Mouse (Mus musculus) intestine, embryonic 16.5 days (tissue): ENCODE data around the gene E130114P18Rik. TPM values are rescaled to one million over a fixed set of nuclear protein-coding genes. Genes with fewer than 3 reads are reported as not detected.
A peak's percentile ranks its signal among the peaks of the same experiment; 100 is the strongest.

Source experiments
- ATAC-seq: fragments of 200-750 bp; cut with Nextera tagmentation; 2 replicates; pipeline ENCODE4 v1.8.0; 2017; ENCODE audit warnings: moderate TSS enrichment, moderate library complexity
- H3K27ac ChIP-seq: fragments of 300-500 bp; sonication (generic); 2 replicates; pipeline ENCODE4 v1.5.1; 2014; ENCODE audit warnings: mild to moderate bottlenecking, low read length
- H3K27me3 ChIP-seq: fragments of 300-500 bp; sonication (generic); replicated peaks from 2 replicates; pipeline ENCODE4 v1.6.1; 2014; ENCODE audit warnings: low read length, control low read depth, mixed read lengths; ENCODE audit not compliant: control insufficient read depth, insufficient read depth
- H3K36me3 ChIP-seq: fragments of 300-500 bp; sonication (generic); 2 replicates; pipeline ENCODE4 v1.6.1; 2014; ENCODE audit warnings: low read length, control low read depth; ENCODE audit not compliant: control insufficient read depth, insufficient read depth
- H3K4me1 ChIP-seq: fragments of 300-500 bp; sonication (generic); 2 replicates; pipeline ENCODE4 v1.6.1; 2014; ENCODE audit warnings: low read length, control low read depth, mixed read lengths; ENCODE audit not compliant: control insufficient read depth, insufficient read depth
- H3K4me2 ChIP-seq: fragments of 300-500 bp; sonication (generic); 2 replicates; pipeline ENCODE4 v1.6.1; 2014; ENCODE audit warnings: low read depth, low read length, control low read depth
- H3K4me3 ChIP-seq: fragments of 300-500 bp; sonication (generic); 2 replicates; pipeline ENCODE4 v1.5.1; 2014; ENCODE audit warnings: mild to moderate bottlenecking, low read length
- H3K9ac ChIP-seq: fragments of 300-500 bp; sonication (generic); 2 replicates; pipeline ENCODE4 v1.6.1; 2014; ENCODE audit warnings: low read depth, low read length
- H3K9me3 ChIP-seq: fragments of 300-500 bp; sonication (generic); 2 replicates; pipeline ENCODE4 v1.6.1; 2016; ENCODE audit warnings: low read length, control low read depth; ENCODE audit not compliant: control insufficient read depth
- WGBS: fragments of 180-500 bp; shearing (Covaris S2); extraction: QIAGEN DNeasy Blood & Tissue Kit; methylation state at CpG from one replicate; pipeline ENCODE4 v1.1.7; 2014; 5-methylcytosine and 5-hydroxymethylcytosine counted together
- polyA plus RNA-seq: library from polyadenylated mRNA; unstranded; fragments of >200 nt; fragmentation: Nextera tagmentation; extraction: Ambion mirVana; gene quantifications from 2 replicates; pipeline ENCODE4 v1.2.1, GENCODE M21; 2015

E130114P18Rik gene
- polyA plus RNA-seq, 1 experiment from 2014 or later, result 2.6 TPM

DNA sequence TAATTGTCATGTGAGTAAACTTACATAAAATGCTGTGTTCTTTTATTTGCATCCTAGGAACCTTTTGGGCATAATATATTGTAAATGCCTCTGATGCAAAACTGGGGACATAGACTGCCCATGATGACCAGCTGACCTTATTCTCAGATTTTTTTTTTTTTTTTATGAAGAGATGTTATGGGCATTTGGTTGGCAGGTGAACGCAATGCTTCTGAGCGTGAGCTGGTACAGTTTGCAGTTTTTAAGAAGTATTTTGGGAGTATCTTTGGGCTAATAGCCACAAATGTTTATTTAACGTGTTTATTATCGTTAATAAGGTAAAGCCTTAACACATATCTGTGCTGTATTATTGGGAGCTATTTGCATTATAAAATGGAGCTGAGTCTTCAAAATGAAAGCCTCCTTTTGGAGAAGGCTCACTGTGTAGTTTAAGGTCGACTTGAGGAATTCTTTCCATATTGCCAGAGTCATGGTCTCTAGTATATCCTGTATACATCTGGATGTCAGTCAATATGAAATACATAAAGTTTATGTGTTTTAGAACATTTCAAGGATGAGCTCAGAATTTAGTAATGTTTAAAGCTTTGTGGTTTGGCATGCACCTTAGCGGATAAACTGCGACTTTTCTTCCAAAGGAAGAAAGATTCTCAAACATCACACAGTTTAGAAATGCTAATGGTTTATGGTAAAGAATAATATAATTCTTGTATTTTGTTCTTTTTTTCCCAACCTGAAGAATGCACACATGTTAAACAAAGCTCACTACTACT, 3.0 kb upstream of the E130114P18Rik start:
- H3K36me3 ChIP-seq, result 0 out of 2 replicates have a peak, but pooled peaks cover 8% of the 10 kb centered on the region
- no peak overlapping the region for H3K4me3 ChIP-seq
- no peak for ATAC-seq
- no peak overlapping the region for H3K27ac ChIP-seq
- WGBS, result 70% methylated on average over 7 of the region's 7 CpGs
- H3K9me3 ChIP-seq, result no peaks in the 10 kb centered on the region
- no peaks in the 10 kb centered on the region for H3K27me3 ChIP-seq
- no peak overlapping the region for H3K4me2 ChIP-seq
- H3K4me1 ChIP-seq, result 0 out of 2 replicates have a peak, but pooled peaks cover 9% of the 10 kb centered on the region
- H3K9ac ChIP-seq, result no peak overlapping the region

DNA sequence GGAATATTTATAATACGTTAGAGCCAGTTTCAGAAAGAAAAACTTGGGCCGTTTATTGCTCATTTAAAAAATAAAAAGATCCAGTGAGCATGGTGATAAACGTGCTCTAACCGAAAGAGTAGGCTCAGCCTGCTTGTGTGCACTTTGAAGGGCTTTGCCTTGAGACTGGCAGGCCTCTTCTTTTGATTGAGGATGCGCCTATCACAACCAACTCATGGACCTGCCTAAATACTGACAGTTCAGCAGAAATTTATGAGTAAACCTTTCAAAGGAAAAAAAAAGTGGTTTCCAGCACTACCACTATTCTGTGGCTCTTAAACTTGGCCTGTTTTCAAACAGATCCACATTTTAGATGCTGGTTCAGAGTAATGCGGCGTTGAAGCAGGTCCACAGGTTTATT, 2.1 kb upstream of the E130114P18Rik start:
- Histone ChIP-seq H3K4me1 (0 out of 2 replicates have a peak, but pooled peaks cover 11% of the 10 kb centered on the region), H3K36me3 (0 out of 2 replicates have a peak, but pooled peaks cover 4% of the 10 kb centered on the region), H3K27ac (no peak overlapping the region), H3K4me2 (peak overlapping the region; percentile 88), H3K4me3 (peak overlapping the region; percentile 87), H3K9ac (no peak overlapping the region), H3K9me3 (no peaks in the 10 kb centered on the region), H3K27me3 (no peaks in the 10 kb centered on the region)
- ATAC-seq, result no peak
- 37% methylated on average over 7 of the region's 7 CpGs for WGBS

- Histone ChIP-seq H3K4me1 (0 out of 2 replicates have a peak, but pooled peaks cover 11% of the 10 kb centered on the region), H3K9ac (peak overlapping the region; percentile 98), H3K36me3 (0 out of 2 replicates have a peak, but pooled peaks cover 4% of the 10 kb centered on the region), H3K27me3 (no peaks in the 10 kb centered on the region), H3K9me3 (no peaks in the 10 kb centered on the region), H3K4me3 (peak overlapping the region; percentile 87), H3K27ac (peak overlapping the region; percentile 95), H3K4me2 (peak overlapping the region; percentile 88)
- WGBS, result 18% methylated on average over 18 of the region's 18 CpGs
- ATAC-seq, result no peak
Measured at GRCm38 (mm10) chr4:97779003-97779930, 1.4 kb upstream of the E130114P18Rik start.

DNA sequence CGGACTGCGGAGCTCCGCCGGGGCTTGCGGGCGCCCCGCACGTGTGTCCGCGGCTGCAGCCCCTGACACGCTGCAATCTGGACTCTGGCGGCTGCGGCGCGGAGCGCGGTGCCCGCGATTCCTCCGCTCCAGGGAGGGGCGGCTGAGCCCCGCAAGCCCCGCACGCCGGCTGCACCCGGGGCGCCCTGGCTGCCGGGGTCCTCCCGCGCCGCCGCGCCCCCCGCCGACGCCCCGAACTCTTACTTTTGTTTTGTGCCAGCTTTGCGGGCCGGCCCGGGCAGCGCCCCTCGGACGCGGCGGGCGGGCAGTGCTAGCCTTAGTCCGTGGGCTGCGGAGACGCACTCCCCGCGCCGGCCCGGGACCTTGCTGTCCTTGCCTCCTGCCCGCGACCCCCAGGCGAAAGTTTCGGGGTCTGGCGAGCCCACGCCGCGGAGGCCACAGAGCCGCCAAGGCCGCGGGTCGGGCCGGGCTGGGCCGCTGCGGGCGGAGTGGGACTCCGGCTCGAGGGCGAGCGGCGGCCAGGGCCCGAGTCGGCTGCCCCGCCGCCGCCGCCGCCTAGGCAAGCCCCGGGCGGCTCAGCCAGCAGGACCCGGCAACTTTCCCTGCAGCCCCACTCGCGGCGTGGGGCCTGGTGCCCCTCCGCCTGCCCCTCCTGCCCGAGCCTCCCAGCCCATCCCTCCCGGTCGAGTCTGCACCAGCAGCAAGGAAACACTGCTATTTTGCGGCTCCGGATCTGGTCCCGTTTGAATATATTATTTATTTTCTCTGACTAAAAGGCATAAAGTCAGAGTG, 529 bp upstream of the E130114P18Rik start:
- peak; percentile 17; the same call in 1 of the 2 replicates for ATAC-seq
- Histone ChIP-seq H3K4me1 (peaks cover 18% of the 10 kb centered on the region), H3K27me3 (no peaks in the 10 kb centered on the region), H3K9me3 (no peaks in the 10 kb centered on the region), H3K36me3 (0 out of 2 replicates have a peak, but pooled peaks cover 3% of the 10 kb centered on the region), H3K9ac (peak overlapping the region; percentile 98), H3K4me2 (peak overlapping the region; percentile 88), H3K4me3 (peak overlapping the region; percentile 87), H3K27ac (peak overlapping the region; percentile 95)
- WGBS, result under 1% methylated on average over 87 of the region's 94 CpGs

- Histone ChIP-seq H3K27me3 (no peaks in the 10 kb centered on the region), H3K9me3 (no peaks in the 10 kb centered on the region), H3K27ac (peak overlapping the region; percentile 95), H3K36me3 (no peaks in the 10 kb centered on the region), H3K4me3 (peak overlapping the region; percentile 87), H3K4me1 (peaks cover 19% of the 10 kb centered on the region), H3K9ac (peak overlapping the region; percentile 98), H3K4me2 (peak overlapping the region; percentile 88)
- WGBS, result under 1% methylated on average over 60 of the region's 77 CpGs
- peak; percentile 41 for ATAC-seq
Measured at GRCm38 (mm10) chr4:97777081-97777705, 685 bp downstream of the E130114P18Rik start.

DNA sequence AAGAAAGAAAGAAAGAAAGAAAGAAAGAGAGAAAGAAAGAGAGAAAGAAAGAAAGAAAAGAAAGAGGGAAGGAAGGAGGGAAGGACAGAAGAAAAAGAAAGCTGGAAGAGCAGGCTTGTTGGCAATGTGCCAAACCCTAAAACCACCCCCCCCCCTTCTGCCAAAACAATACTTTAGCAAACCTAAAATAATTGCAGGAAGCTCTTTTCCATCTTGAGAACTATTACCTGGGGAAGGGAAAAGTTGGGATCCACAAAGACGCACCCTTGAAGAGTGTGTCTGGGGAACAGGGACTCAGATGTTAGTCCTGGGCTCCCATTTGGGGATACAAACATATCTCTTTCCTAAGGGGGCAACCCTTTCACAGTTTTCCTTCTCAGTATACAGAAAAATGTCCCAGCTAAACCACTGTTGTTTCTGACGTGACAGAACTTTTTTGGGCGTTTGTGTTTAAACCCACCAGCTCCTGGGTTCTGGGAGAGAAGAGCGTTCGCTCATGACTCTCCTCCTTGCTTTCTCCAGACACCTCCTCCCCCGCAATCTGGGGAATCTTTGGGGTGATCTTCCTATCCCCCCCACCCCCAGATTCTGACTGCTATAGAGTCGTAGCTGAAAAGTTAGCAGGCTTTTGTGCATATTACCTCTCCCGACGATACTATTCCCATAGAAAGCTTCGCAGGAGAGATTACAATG, 1.3 kb downstream of the E130114P18Rik start:
- H3K4me3 ChIP-seq, result peak overlapping the region; percentile 87
- H3K9me3 ChIP-seq, result no peaks in the 10 kb centered on the region
- H3K9ac ChIP-seq, result peak overlapping the region; percentile 98
- no peaks in the 10 kb centered on the region for H3K27me3 ChIP-seq
- peak overlapping the region; percentile 95 for H3K27ac ChIP-seq
- H3K36me3 ChIP-seq, result no peaks in the 10 kb centered on the region
- WGBS, result 2% methylated on average over 10 of the region's 10 CpGs
- H3K4me1 ChIP-seq, result peaks cover 19% of the 10 kb centered on the region
- ATAC-seq, result no peak
- peak overlapping the region; percentile 88 for H3K4me2 ChIP-seq

- Histone ChIP-seq H3K9me3 (no peaks in the 10 kb centered on the region), H3K27me3 (no peaks in the 10 kb centered on the region), H3K4me2 (peak overlapping the region; percentile 88), H3K27ac (peak overlapping the region; percentile 77), H3K36me3 (no peaks in the 10 kb centered on the region), H3K4me1 (peaks cover 19% of the 10 kb centered on the region), H3K4me3 (peak overlapping the region; percentile 35), H3K9ac (peak overlapping the region; percentile 31)
- ATAC-seq, result no peak
- 2% methylated on average over 20 of the region's 20 CpGs for WGBS
Measured at GRCm38 (mm10) chr4:97775494-97776265, 2.2 kb downstream of the E130114P18Rik start.
